Mouse (Mus musculus) neutrophil, adult 5-6 weeks (primary cell): ENCODE measurements around the gene Vmn1r211. TPM values are rescaled to one million over a fixed set of nuclear protein-coding genes. Genes with fewer than 3 reads are reported as not detected.
"Not testable (repeated sequence)": the region's sequence is repeated elsewhere in the genome, so short reads cannot be mapped to it uniquely, and the experiment has no call there.

Experiments
- ATAC-seq: fragments of 151-379, 151-347 bp; 2 replicates; pipeline ENCODE4 v1.8.0; 2017; ENCODE audit warnings: mild to moderate bottlenecking, moderate TSS enrichment; ENCODE audit not compliant: insufficient number of reproducible peaks, poor library complexity, low FRiP score, severe bottlenecking; ENCODE audit errors: extremely low read depth
- total RNA-seq: library from RNA; stranded (forward); fragments of 200-1000 nt; gene quantifications from 2 replicates; pipeline ENCODE4 v1.2.3, GENCODE M21; 2017

Gene Vmn1r211
- not detected in 2 replicates for total RNA-seq

GRCm38 (mm10) chr13:22857461-22857860 lies at the start of gene Vmn1r211:
Gene Vmn1r211 (minus strand): TSS chr13:22857561.
- ATAC-seq = no peak

GRCm38 (mm10) chr13:22884105-22884504 lies 26.7 kb upstream of the Vmn1r211 start, which contains the start of gene Vmn1r212:
Gene Vmn1r212 (minus strand): TSS chr13:22884205.
- ATAC-seq = no peak

GRCm38 (mm10) chr13:22879257-22879656 lies 21.9 kb upstream of the Vmn1r211 start:
- ATAC-seq = no peak

- ATAC-seq = no peak
Measured at GRCm38 (mm10) chr13:22854760-22855159, 2.6 kb downstream of the Vmn1r211 start.

- ATAC-seq = no peak
Measured at GRCm38 (mm10) chr13:22846798-22847197, 10.6 kb downstream of the Vmn1r211 start.

GRCm38 (mm10) chr13:22844304-22844703 lies 13.1 kb downstream of the Vmn1r211 start:
- not testable (repeated sequence) for ATAC-seq

- ATAC-seq = no peak
Measured at GRCm38 (mm10) chr13:22831248-22831647, 26.1 kb downstream of the Vmn1r211 start, which contains the start of gene Vmn1r210. Gene Vmn1r210 (minus strand): TSS chr13:22831348.

GRCm38 (mm10) chr13:22829395-22829794 lies 28.0 kb downstream of the Vmn1r211 start:
- ATAC-seq = not testable (repeated sequence)

GRCm38 (mm10) chr13:22821601-22822000 lies 35.8 kb downstream of the Vmn1r211 start:
- ATAC-seq = not testable (repeated sequence)

GRCm38 (mm10) chr13:22809582-22809981 lies 47.8 kb downstream of the Vmn1r211 start, which contains the start of gene Vmn1r209:
Gene Vmn1r209 (minus strand): TSS chr13:22809682.
- ATAC-seq = not testable (repeated sequence)

Other genes starting within 250 kb of the Vmn1r211 start
- not detected in 2 replicates for gene Vmn1r206, start 233.3 kb downstream of the Vmn1r211 start, total RNA-seq
- 0.12 TPM in 1 of 2 replicates, not detected in the other for gene Vmn1r207-ps, start 127.9 kb downstream of the Vmn1r211 start, total RNA-seq
- gene Vmn1r208, start 80.2 kb downstream of the Vmn1r211 start, total RNA-seq = 0.12 TPM in 1 of 2 replicates, not detected in the other
- not detected in 2 replicates for gene Vmn1r209, start 47.9 kb downstream of the Vmn1r211 start, total RNA-seq
- not detected in 2 replicates for gene Vmn1r210, start 26.2 kb downstream of the Vmn1r211 start, total RNA-seq
- gene Vmn1r212, start 26.6 kb upstream of the Vmn1r211 start, total RNA-seq = not detected in 2 replicates
- gene Vmn1r213, start 150.1 kb upstream of the Vmn1r211 start, total RNA-seq = 0.25 TPM in 1 of 2 replicates, not detected in the other
- gene Vmn1r214, start 172.9 kb upstream of the Vmn1r211 start, total RNA-seq = not detected in 2 replicates
- not detected in 2 replicates for gene Vmn1r215, start 210.5 kb upstream of the Vmn1r211 start, total RNA-seq